Mouse (Mus musculus): ENCODE measurements around the gene Bmpr2. TPM values are rescaled to one million over a fixed set of nuclear protein-coding genes. Genes with fewer than 3 reads are reported as not detected.

The Bmpr2 gene
- polyA plus RNA-seq, 1 experiment from 2014 or later: 6.2 TPM

DNA sequence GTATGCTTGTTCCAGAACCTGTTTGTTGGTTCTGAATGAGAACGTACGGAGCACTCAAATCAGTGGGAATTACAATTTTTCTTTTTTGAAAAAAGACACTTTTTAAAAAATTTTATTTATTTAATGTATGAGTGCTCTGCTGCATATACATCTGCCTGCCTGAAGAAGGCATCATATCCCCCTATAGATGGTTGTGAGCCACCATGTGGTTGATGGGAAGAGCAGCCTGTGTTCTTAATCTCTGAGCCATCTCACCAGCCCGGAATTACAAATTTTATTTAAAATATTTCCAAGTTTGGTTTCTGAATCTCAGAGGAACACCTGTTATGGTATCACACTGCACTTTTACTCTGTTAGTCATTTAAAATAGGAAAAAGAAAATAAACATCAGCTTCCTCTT is 110.8 kb downstream of the Bmpr2 start:
- Histone ChIP-seq H3K4me2 (ENCODE audit: low read depth, low read length) (no peak overlapping the region), H3K27ac (ENCODE audit: low read length) (no peak overlapping the region), H3K36me3 (ENCODE audit: control insufficient read depth, insufficient read depth) (0 out of 2 replicates have a peak, but pooled peaks cover 4% of the 10 kb centered on the region), H3K9me3 (replicated peaks; ENCODE audit: control insufficient read depth, low read length) (no peaks in the 10 kb centered on the region), H3K9ac (ENCODE audit: low read length) (no peak overlapping the region), H3K4me3 (ENCODE audit: low read length) (no peak overlapping the region), H3K27me3 (ENCODE audit: control insufficient read depth, insufficient read depth, low read length) (no peaks in the 10 kb centered on the region), H3K4me1 (ENCODE audit: control insufficient read depth, insufficient read depth, low read length) (peaks cover 10% of the 10 kb centered on the region; the same call in 1 of the 2 replicates)
- ATAC-seq (replicated peaks; ENCODE audit: extremely low read depth, insufficient read depth, low FRiP score): no peak
- WGBS: 80% methylated on average over 3 of the region's 3 CpGs

- Histone ChIP-seq H3K4me3 (ENCODE audit: low read length) (no peak overlapping the region), H3K9ac (ENCODE audit: low read length) (no peak overlapping the region; the same call in 1 of the 2 replicates), H3K4me2 (ENCODE audit: low read depth, low read length) (peak overlapping the region; percentile 34; the same call in 1 of the 2 replicates), H3K36me3 (ENCODE audit: control insufficient read depth, insufficient read depth) (peaks cover 5% of the 10 kb centered on the region; the same call in 1 of the 2 replicates), H3K4me1 (ENCODE audit: control insufficient read depth, insufficient read depth, low read length) (peaks cover 12% of the 10 kb centered on the region; the same call in 1 of the 2 replicates), H3K9me3 (replicated peaks; ENCODE audit: control insufficient read depth, low read length) (no peaks in the 10 kb centered on the region), H3K27ac (ENCODE audit: low read length) (peak overlapping the region; percentile 86), H3K27me3 (ENCODE audit: control insufficient read depth, insufficient read depth, low read length) (no peaks in the 10 kb centered on the region)
- ATAC-seq (replicated peaks; ENCODE audit: extremely low read depth, insufficient read depth, low FRiP score): peak; percentile 82
- WGBS: 54% methylated on average over 7 of the region's 7 CpGs
Observed at GRCm38 (mm10) chr1:59878098-59878497, 114.9 kb downstream of the Bmpr2 start.

GRCm38 (mm10) chr1:59883349-59884134 is 120.3 kb downstream of the Bmpr2 start:
- Histone ChIP-seq H3K36me3 (ENCODE audit: control insufficient read depth, insufficient read depth) (peaks cover 5% of the 10 kb centered on the region; the same call in 1 of the 2 replicates), H3K4me2 (ENCODE audit: low read depth, low read length) (no peak overlapping the region), H3K4me1 (ENCODE audit: control insufficient read depth, insufficient read depth, low read length) (peaks cover 3% of the 10 kb centered on the region; the same call in 1 of the 2 replicates), H3K27me3 (ENCODE audit: control insufficient read depth, insufficient read depth, low read length) (no peaks in the 10 kb centered on the region), H3K9ac (ENCODE audit: low read length) (no peak overlapping the region), H3K27ac (ENCODE audit: low read length) (no peak overlapping the region), H3K4me3 (ENCODE audit: low read length) (no peak overlapping the region), H3K9me3 (replicated peaks; ENCODE audit: control insufficient read depth, low read length) (no peaks in the 10 kb centered on the region)
- no peak for ATAC-seq (replicated peaks; ENCODE audit: extremely low read depth, insufficient read depth, low FRiP score)
- 32% methylated on average over 3 of the region's 3 CpGs for WGBS

DNA sequence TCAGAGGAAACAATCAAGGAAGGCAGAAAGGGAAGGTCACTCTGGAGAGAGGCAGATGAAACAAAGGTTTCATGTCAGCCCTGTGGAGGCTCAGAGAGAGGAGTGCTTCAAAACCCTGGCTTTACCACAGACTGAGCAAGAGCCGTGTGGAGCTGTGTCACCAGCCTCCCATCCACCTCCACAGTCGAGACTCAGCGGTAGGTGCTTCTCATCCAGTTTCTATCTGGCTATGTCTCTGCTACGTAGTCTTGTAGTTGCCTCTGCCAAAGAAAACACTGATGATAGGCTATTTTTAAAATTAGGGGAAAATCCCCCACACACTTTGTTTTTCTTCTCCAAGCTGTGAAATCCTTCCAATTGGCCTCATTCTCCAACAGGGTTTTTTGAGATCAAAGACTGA is 123.7 kb downstream of the Bmpr2 start:
- no peak for ATAC-seq (replicated peaks; ENCODE audit: extremely low read depth, insufficient read depth, low FRiP score)

DNA sequence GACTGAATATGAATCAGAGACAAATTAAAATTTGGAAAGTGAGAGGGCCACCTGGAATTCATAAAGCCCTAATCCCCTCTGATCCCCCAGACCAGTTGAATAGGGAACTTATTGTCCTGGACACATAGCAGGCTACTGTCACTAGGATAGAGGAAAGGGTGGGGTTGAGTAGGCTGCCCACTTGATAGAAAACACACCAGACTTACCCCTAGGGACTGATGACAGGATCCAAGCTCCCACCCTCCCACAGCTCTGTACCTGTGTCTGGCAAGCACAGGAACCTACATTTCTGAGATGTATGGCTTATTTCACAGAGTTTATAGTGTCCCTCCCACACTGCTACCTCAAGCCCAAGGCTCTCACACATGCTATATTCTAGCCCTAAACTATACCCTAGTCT is 124.8 kb downstream of the Bmpr2 start:
- H3K4me3 ChIP-seq (ENCODE audit: low read length): no peak overlapping the region
- no peaks in the 10 kb centered on the region for H3K27me3 ChIP-seq (ENCODE audit: control insufficient read depth, insufficient read depth, low read length)
- no peak for ATAC-seq (replicated peaks; ENCODE audit: extremely low read depth, insufficient read depth, low FRiP score)
- H3K9ac ChIP-seq (ENCODE audit: low read length): no peak overlapping the region
- no peak overlapping the region for H3K4me2 ChIP-seq (ENCODE audit: low read depth, low read length)
- H3K9me3 ChIP-seq (replicated peaks; ENCODE audit: control insufficient read depth, low read length): no peaks in the 10 kb centered on the region
- no peaks in the 10 kb centered on the region for H3K36me3 ChIP-seq (ENCODE audit: control insufficient read depth, insufficient read depth)
- H3K27ac ChIP-seq (ENCODE audit: low read length): no peak overlapping the region
- no peaks in the 10 kb centered on the region; the same call in 1 of the 2 replicates for H3K4me1 ChIP-seq (ENCODE audit: control insufficient read depth, insufficient read depth, low read length)

More for the DNA sequence above, 123.7 kb downstream of the Bmpr2 start:
- Histone ChIP-seq H3K9ac (ENCODE audit: low read length) (no peak overlapping the region), H3K4me2 (ENCODE audit: low read depth, low read length) (no peak overlapping the region), H3K36me3 (ENCODE audit: control insufficient read depth, insufficient read depth) (no peaks in the 10 kb centered on the region), H3K4me1 (ENCODE audit: control insufficient read depth, insufficient read depth, low read length) (no peaks in the 10 kb centered on the region; the same call in 1 of the 2 replicates), H3K4me3 (ENCODE audit: low read length) (no peak overlapping the region), H3K9me3 (replicated peaks; ENCODE audit: control insufficient read depth, low read length) (no peaks in the 10 kb centered on the region), H3K27me3 (ENCODE audit: control insufficient read depth, insufficient read depth, low read length) (no peaks in the 10 kb centered on the region), H3K27ac (ENCODE audit: low read length) (no peak overlapping the region)
- WGBS: 32% methylated on average over 4 of the region's 4 CpGs

GRCm38 (mm10) chr1:59891185-59891584 is 128.0 kb downstream of the Bmpr2 start:
- H3K4me3 ChIP-seq (ENCODE audit: low read length): no peak overlapping the region
- no peak overlapping the region for H3K27ac ChIP-seq (ENCODE audit: low read length)
- peaks cover 10% of the 10 kb centered on the region for H3K4me1 ChIP-seq (ENCODE audit: control insufficient read depth, insufficient read depth, low read length)
- no peaks in the 10 kb centered on the region for H3K27me3 ChIP-seq (ENCODE audit: control insufficient read depth, insufficient read depth, low read length)
- no peak for ATAC-seq (replicated peaks; ENCODE audit: extremely low read depth, insufficient read depth, low FRiP score)
- H3K9ac ChIP-seq (ENCODE audit: low read length): no peak overlapping the region
- 71% methylated on average over 4 of the region's 4 CpGs for WGBS
- no peaks in the 10 kb centered on the region for H3K9me3 ChIP-seq (replicated peaks; ENCODE audit: control insufficient read depth, low read length)
- H3K36me3 ChIP-seq (ENCODE audit: control insufficient read depth, insufficient read depth): no peaks in the 10 kb centered on the region
- H3K4me2 ChIP-seq (ENCODE audit: low read depth, low read length): no peak overlapping the region

DNA sequence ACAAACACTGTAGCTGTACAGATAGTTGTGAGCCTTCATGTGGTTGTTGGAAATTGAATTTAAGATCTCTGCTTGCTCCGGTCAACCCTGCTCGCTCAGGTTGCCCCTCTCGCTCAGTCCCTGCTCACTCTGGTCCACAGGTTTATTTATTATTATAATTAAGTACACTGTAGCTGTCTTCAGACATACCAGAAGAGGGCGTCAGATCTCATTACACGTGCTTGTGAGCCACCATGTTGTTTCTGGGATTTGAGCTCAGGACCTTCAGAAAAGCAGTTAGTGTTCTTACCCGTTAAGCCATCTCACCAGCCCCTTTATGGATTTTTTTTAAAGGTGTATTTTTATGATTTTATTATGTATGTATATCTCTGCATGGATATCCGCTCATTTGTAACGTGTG is 129.6 kb downstream of the Bmpr2 start:
- no peak overlapping the region for H3K4me3 ChIP-seq (ENCODE audit: low read length)
- no peak overlapping the region for H3K4me2 ChIP-seq (ENCODE audit: low read depth, low read length)
- H3K27me3 ChIP-seq (ENCODE audit: control insufficient read depth, insufficient read depth, low read length): no peaks in the 10 kb centered on the region
- no peak overlapping the region for H3K27ac ChIP-seq (ENCODE audit: low read length)
- 88% methylated on average over 8 of the region's 8 CpGs for WGBS
- H3K4me1 ChIP-seq (ENCODE audit: control insufficient read depth, insufficient read depth, low read length): peaks cover 10% of the 10 kb centered on the region
- H3K36me3 ChIP-seq (ENCODE audit: control insufficient read depth, insufficient read depth): no peaks in the 10 kb centered on the region
- H3K9me3 ChIP-seq (replicated peaks; ENCODE audit: control insufficient read depth, low read length): no peaks in the 10 kb centered on the region
- ATAC-seq (replicated peaks; ENCODE audit: extremely low read depth, insufficient read depth, low FRiP score): no peak
- no peak overlapping the region for H3K9ac ChIP-seq (ENCODE audit: low read length)

- no peak overlapping the region for H3K27ac ChIP-seq (ENCODE audit: low read length)
- H3K27me3 ChIP-seq (ENCODE audit: control insufficient read depth, insufficient read depth, low read length): no peaks in the 10 kb centered on the region
- H3K4me3 ChIP-seq (ENCODE audit: low read length): no peak overlapping the region
- no peaks in the 10 kb centered on the region for H3K36me3 ChIP-seq (ENCODE audit: control insufficient read depth, insufficient read depth)
- peaks cover 10% of the 10 kb centered on the region for H3K4me1 ChIP-seq (ENCODE audit: control insufficient read depth, insufficient read depth, low read length)
- no peak overlapping the region for H3K9ac ChIP-seq (ENCODE audit: low read length)
- H3K4me2 ChIP-seq (ENCODE audit: low read depth, low read length): no peak overlapping the region
- WGBS: 59% methylated on average over 4 of the region's 4 CpGs
- no peak for ATAC-seq (replicated peaks; ENCODE audit: extremely low read depth, insufficient read depth, low FRiP score)
- no peaks in the 10 kb centered on the region for H3K9me3 ChIP-seq (replicated peaks; ENCODE audit: control insufficient read depth, low read length)
Observed at GRCm38 (mm10) chr1:59894025-59894424, 130.8 kb downstream of the Bmpr2 start.

DNA sequence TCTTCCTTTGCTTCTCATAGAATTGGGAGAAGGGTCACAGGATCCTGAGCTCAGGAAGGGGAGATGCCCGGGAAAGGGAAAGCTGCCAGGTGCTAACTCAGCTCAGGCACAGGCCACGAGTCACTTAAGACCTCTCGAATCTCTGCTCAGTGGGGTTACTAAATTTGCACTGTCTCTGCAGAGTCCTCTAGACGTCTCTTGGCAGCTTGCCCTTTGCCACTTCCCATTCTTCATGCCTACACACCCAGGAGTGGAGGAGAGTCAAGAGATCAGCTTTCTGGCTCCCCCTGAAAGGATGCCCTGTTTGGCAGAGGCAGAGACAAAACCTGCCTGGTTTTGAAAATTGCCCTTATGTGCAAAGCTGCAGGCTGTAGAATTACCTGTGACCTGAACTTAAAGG is 132.3 kb downstream of the Bmpr2 start:
- Histone ChIP-seq H3K9me3 (replicated peaks; ENCODE audit: control insufficient read depth, low read length) (no peaks in the 10 kb centered on the region), H3K4me3 (ENCODE audit: low read length) (no peak overlapping the region), H3K36me3 (ENCODE audit: control insufficient read depth, insufficient read depth) (no peaks in the 10 kb centered on the region), H3K4me2 (ENCODE audit: low read depth, low read length) (no peak overlapping the region), H3K27ac (ENCODE audit: low read length) (no peak overlapping the region), H3K4me1 (ENCODE audit: control insufficient read depth, insufficient read depth, low read length) (peaks cover 17% of the 10 kb centered on the region), H3K9ac (ENCODE audit: low read length) (no peak overlapping the region), H3K27me3 (ENCODE audit: control insufficient read depth, insufficient read depth, low read length) (no peaks in the 10 kb centered on the region)
- WGBS: 10% methylated on average over 4 of the region's 4 CpGs
- ATAC-seq (replicated peaks; ENCODE audit: extremely low read depth, insufficient read depth, low FRiP score): peak; percentile 61; the same call in 1 of the 2 replicates

Measured in heart, embryonic 16.5 days (tissue).